Mouse (Mus musculus) intestine, embryonic 16.5 days (tissue): ENCODE data around the gene Itpr3. TPM values are rescaled to one million over a fixed set of nuclear protein-coding genes. Genes with fewer than 3 reads are reported as not detected.
A peak's percentile ranks its signal among the peaks of the same experiment; 100 is the strongest.

ENCODE experiments used
- ATAC-seq: fragments of 200-750 bp; cut with Nextera tagmentation; 2 replicates; pipeline ENCODE4 v1.8.0; 2017; ENCODE audit warnings: moderate TSS enrichment, moderate library complexity
- H3K27ac ChIP-seq: fragments of 300-500 bp; sonication (generic); 2 replicates; pipeline ENCODE4 v1.5.1; 2014; ENCODE audit warnings: mild to moderate bottlenecking, low read length
- H3K27me3 ChIP-seq: fragments of 300-500 bp; sonication (generic); replicated peaks from 2 replicates; pipeline ENCODE4 v1.6.1; 2014; ENCODE audit warnings: low read length, control low read depth, mixed read lengths; ENCODE audit not compliant: control insufficient read depth, insufficient read depth
- H3K36me3 ChIP-seq: fragments of 300-500 bp; sonication (generic); 2 replicates; pipeline ENCODE4 v1.6.1; 2014; ENCODE audit warnings: low read length, control low read depth; ENCODE audit not compliant: control insufficient read depth, insufficient read depth
- H3K4me1 ChIP-seq: fragments of 300-500 bp; sonication (generic); 2 replicates; pipeline ENCODE4 v1.6.1; 2014; ENCODE audit warnings: low read length, control low read depth, mixed read lengths; ENCODE audit not compliant: control insufficient read depth, insufficient read depth
- H3K4me2 ChIP-seq: fragments of 300-500 bp; sonication (generic); 2 replicates; pipeline ENCODE4 v1.6.1; 2014; ENCODE audit warnings: low read depth, low read length, control low read depth
- H3K4me3 ChIP-seq: fragments of 300-500 bp; sonication (generic); 2 replicates; pipeline ENCODE4 v1.5.1; 2014; ENCODE audit warnings: mild to moderate bottlenecking, low read length
- H3K9ac ChIP-seq: fragments of 300-500 bp; sonication (generic); 2 replicates; pipeline ENCODE4 v1.6.1; 2014; ENCODE audit warnings: low read depth, low read length
- H3K9me3 ChIP-seq: fragments of 300-500 bp; sonication (generic); 2 replicates; pipeline ENCODE4 v1.6.1; 2016; ENCODE audit warnings: low read length, control low read depth; ENCODE audit not compliant: control insufficient read depth
- WGBS: fragments of 180-500 bp; shearing (Covaris S2); extraction: QIAGEN DNeasy Blood & Tissue Kit; methylation state at CpG from one replicate; pipeline ENCODE4 v1.1.7; 2014; 5-methylcytosine and 5-hydroxymethylcytosine counted together
- polyA plus RNA-seq: library from polyadenylated mRNA; unstranded; fragments of >200 nt; fragmentation: Nextera tagmentation; extraction: Ambion mirVana; gene quantifications from 2 replicates; pipeline ENCODE4 v1.2.1, GENCODE M21; 2015

Gene Itpr3
- 12.1 and 16.5 TPM in 2 replicates for polyA plus RNA-seq

DNA sequence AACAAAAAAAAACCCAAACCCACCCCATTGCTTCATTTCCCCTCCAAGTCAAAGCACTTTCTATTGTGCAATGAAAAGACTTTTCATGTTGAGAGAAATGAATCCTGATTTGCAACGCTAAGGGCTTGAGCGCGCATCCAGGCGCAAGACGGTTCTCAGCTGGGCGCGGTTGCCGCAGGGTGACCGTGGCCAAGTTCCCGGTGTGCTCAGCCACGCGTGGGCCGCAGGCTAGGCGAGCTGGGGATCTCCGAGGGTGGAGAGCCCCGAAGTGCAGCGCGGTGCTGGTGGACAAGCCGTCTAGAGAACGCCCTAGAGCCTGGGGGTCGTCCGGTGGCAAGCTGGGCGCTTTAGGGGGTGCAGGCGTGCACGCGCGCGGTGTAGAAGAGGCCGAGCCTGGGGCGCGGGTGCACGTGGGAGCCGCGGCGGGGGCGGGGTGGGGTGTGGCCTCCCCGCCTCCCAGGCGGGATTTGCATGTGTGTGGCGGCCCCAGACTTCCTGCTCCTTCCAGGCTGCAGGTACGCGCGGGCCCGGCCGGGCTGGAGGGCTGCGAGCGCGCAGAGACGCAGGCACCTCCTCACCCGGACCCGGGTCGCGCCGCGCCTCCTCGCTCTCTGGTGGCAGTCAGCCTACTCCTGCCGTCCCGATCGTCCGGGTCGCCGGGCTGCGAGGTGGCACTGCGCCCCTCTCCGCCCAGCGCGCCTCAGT lies at the start of gene Itpr3:
Itpr3 (plus strand) TSS at position 493 of the 705 bp plus-strand sequence.
- H3K36me3 ChIP-seq = 0 out of 2 replicates have a peak, but pooled peaks cover 3% of the 10 kb centered on the region
- 0% methylated on average over 66 of the region's 66 CpGs for WGBS
- H3K4me1 ChIP-seq = peaks cover 40% of the 10 kb centered on the region

GRCm38 (mm10) chr17:27008277-27008676 lies 48.8 kb upstream of the Itpr3 start:
- WGBS = 45% methylated on average over 2 of the region's 2 CpGs
- H3K4me2 ChIP-seq = no peak overlapping the region
- ATAC-seq = peak; percentile 87

More for the DNA sequence above, at the start of gene Itpr3:
- peak within 1 kb of the TSS; percentile 96 for H3K27ac ChIP-seq
- no peaks in the 10 kb centered on the region for H3K27me3 ChIP-seq
- ATAC-seq = peak; percentile 81
- no peaks in the 10 kb centered on the region for H3K9me3 ChIP-seq
- peak within 1 kb of the TSS; percentile 87 for H3K9ac ChIP-seq
- H3K4me3 ChIP-seq = peak within 1 kb of the TSS; percentile 68
- H3K4me2 ChIP-seq = peak within 1 kb of the TSS; percentile 94

DNA sequence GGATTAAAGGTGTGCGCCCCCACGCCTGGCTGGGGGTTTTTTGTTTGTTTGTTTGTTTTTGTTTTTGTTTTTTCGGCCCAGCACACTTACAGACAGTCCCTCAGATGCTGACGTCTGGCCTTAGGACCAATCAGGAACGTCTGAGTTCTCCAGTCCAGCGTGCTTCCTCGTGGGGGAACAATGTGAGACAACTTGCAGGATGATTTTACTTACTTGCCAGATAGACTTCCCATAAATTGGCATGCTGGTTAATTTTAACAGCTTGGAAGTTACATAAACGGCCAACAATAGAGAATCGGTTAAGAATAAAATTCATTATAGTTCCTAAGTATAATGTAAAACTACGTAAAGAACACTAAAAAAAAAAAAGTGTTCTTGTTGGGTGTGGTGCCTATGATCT lies 45.9 kb upstream of the Itpr3 start:
- H3K9me3 ChIP-seq = no peaks in the 10 kb centered on the region
- H3K36me3 ChIP-seq = no peaks in the 10 kb centered on the region
- no peak overlapping the region for H3K4me3 ChIP-seq
- H3K27ac ChIP-seq = no peak overlapping the region
- WGBS = 92% methylated on average over 10 of the region's 10 CpGs
- H3K9ac ChIP-seq = no peak overlapping the region
- no peak for ATAC-seq
- H3K4me1 ChIP-seq = no peaks in the 10 kb centered on the region
- H3K4me2 ChIP-seq = no peak overlapping the region
- H3K27me3 ChIP-seq = no peaks in the 10 kb centered on the region

More at GRCm38 (mm10) chr17:27008277-27008676, 48.8 kb upstream of the Itpr3 start:
- H3K27ac ChIP-seq = peak overlapping the region; percentile 52
- H3K9ac ChIP-seq = no peak overlapping the region
- no peaks in the 10 kb centered on the region for H3K27me3 ChIP-seq
- H3K9me3 ChIP-seq = no peaks in the 10 kb centered on the region
- H3K4me3 ChIP-seq = no peak overlapping the region
- no peaks in the 10 kb centered on the region for H3K4me1 ChIP-seq
- H3K36me3 ChIP-seq = no peaks in the 10 kb centered on the region

DNA sequence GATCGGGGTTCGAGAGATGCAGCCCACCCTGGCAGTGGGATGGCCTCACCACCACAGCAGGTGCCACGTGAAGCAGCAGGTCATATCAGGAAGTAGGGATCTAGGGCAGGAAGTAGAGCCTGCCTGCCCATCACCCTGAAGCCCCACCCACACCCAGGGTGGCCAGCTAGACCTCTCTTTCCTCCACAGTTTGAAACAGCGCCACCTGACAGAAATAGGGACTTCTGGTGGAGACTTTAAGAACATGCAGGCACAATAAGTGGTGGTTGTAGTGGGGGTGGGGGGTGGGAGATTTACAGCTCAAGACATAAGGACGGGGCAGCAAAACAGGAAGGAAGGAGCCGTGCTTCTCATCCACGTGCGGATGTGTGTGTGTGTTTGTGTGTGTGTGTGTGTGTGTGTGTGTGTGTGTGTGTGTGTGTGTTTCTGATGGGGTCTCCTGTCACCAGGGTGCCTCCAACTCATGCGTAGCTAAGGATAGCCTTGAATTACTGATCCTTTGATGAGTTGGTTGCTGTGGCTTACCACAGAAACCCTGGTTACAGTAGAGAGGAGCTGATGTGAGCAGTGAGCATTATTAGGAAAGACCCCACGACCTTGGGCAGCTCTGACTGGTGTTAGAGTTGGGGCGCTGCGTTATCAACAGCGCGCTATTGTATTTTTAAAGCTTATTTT lies 45.0 kb upstream of the Itpr3 start:
- Histone ChIP-seq H3K9me3 (no peaks in the 10 kb centered on the region), H3K36me3 (no peaks in the 10 kb centered on the region), H3K4me2 (no peak overlapping the region), H3K27ac (no peak overlapping the region), H3K4me3 (no peak overlapping the region), H3K9ac (no peak overlapping the region), H3K4me1 (no peaks in the 10 kb centered on the region), H3K27me3 (no peaks in the 10 kb centered on the region)
- WGBS = 55% methylated on average over 14 of the region's 14 CpGs
- ATAC-seq = no peak

- Histone ChIP-seq H3K27ac (no peak overlapping the region), H3K4me1 (no peaks in the 10 kb centered on the region), H3K36me3 (no peaks in the 10 kb centered on the region), H3K27me3 (no peaks in the 10 kb centered on the region), H3K4me3 (no peak overlapping the region), H3K4me2 (no peak overlapping the region), H3K9ac (no peak overlapping the region), H3K9me3 (no peaks in the 10 kb centered on the region)
- WGBS = 35% methylated on average over 6 of the region's 6 CpGs
- no peak for ATAC-seq
Measured at GRCm38 (mm10) chr17:27012909-27013308, 44.2 kb upstream of the Itpr3 start.

DNA sequence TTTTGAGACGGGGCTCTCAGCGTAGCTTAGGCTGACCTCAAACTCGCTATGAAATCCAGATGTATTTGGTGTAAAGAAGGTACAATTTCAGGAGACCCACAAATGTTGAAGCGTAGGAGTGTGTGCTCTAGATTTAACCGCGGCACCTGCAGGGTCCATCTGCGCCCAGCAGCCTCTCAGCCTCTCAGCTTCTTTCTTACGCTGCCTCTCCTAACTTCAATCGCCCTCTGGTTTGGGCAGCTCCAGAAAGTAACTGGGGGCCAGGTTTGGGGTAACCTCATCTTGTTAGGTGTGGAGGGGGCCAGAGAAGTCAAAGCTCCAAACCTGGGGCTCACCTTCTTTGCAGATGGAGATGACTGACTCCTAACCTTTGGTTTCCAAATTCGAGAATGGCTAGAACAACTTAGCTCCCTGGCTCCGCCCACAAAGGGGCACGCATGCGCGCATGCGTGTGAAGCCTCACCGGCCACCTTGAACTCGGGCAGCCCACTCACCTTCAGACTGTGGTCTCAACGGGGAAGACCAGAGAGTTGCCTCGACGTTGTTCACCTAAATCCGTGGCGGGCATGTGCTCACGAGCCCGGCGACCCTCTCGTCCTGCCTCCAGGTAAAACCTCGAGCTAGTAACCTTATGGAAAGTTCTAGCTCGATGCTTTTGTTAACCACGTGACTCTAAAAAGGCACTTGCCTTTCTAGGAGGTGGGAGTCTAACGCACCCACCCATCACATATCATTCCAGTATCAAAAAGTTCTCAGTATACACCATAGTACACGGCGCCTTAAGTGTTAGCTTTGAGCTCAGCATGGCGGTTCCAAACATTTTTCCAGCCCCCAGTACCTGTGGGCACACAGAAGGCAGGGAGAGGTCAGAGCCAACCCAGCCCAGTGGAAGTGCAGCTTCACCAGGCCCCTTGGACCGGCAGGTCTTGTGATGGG lies 39.3 kb upstream of the Itpr3 start:
- 8% methylated on average over 34 of the region's 34 CpGs for WGBS
- H3K27ac ChIP-seq = peak overlapping the region; percentile 59
- no peaks in the 10 kb centered on the region for H3K27me3 ChIP-seq
- H3K9me3 ChIP-seq = no peaks in the 10 kb centered on the region
- peak; percentile 79 for ATAC-seq
- peaks cover 6% of the 10 kb centered on the region for H3K4me1 ChIP-seq
- H3K9ac ChIP-seq = peak overlapping the region; percentile 68
- peak overlapping the region; percentile 68 for H3K4me3 ChIP-seq
- peaks cover 25% of the 10 kb centered on the region for H3K36me3 ChIP-seq
- H3K4me2 ChIP-seq = peak overlapping the region; percentile 86

DNA sequence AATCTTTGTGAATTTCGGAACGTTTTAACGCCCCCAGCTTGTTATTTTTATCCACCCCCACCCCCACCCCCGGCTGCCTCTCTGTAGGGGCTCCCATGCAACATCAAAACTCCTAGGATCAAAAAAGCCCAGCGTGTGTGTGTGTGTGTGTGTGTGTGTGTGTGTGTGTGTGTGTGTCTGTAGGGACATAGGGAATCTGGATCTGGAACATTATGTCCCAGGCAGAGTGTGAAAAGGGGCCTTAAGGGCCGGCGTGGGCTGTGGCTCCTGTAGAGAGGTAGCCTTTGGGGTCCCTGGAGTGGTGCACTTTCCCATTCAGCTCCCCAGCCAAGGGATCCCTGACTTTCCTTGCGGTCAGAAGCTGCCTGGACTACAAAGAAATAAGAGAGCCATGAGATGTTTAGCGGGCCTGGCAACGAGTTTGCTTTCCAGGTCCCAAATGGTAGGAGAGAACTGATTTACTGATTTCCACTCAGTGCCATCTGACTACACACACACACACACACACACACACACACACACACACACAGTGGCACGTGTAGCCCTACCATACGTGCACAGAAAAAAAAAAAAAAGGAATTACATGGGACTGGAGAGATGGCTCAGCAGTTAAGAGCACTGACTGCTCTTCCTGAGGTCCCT lies 38.4 kb upstream of the Itpr3 start:
- peak overlapping the region; percentile 68 for H3K4me3 ChIP-seq
- H3K27ac ChIP-seq = peak overlapping the region; percentile 59
- peak overlapping the region; percentile 68 for H3K9ac ChIP-seq

DNA sequence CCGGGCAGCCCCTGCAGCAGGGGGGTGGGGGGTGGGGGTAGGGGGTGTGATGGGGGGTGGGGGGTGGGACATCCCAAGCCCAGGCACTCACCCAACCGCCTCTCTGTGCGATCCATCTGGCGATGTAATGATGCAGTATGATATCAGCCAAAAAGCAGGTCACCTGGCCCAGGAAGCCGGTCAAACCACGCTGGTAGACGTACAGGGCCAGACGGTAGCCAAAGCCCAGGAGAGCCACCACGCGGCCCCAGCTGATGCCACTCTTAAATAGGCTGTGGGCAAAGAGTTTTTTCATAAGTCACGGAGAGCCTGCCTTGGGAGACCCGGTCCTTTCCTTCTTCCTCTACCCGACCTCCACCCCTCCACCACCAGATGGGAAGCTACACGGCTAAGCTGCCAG lies 36.0 kb upstream of the Itpr3 start:
- H3K4me2 ChIP-seq = no peak overlapping the region
- peaks cover 6% of the 10 kb centered on the region for H3K4me1 ChIP-seq
- H3K9me3 ChIP-seq = no peaks in the 10 kb centered on the region
- no peak for ATAC-seq
- no peak overlapping the region for H3K9ac ChIP-seq
- peaks cover 25% of the 10 kb centered on the region for H3K36me3 ChIP-seq
- 92% methylated on average over 14 of the region's 14 CpGs for WGBS
- H3K27me3 ChIP-seq = no peaks in the 10 kb centered on the region
- H3K4me3 ChIP-seq = no peak overlapping the region
- H3K27ac ChIP-seq = no peak overlapping the region

More for the DNA sequence above, 38.4 kb upstream of the Itpr3 start:
- ATAC-seq = no peak
- Histone ChIP-seq H3K36me3 (peaks cover 25% of the 10 kb centered on the region), H3K9me3 (no peaks in the 10 kb centered on the region), H3K27me3 (no peaks in the 10 kb centered on the region), H3K4me1 (peaks cover 6% of the 10 kb centered on the region), H3K4me2 (peak overlapping the region; percentile 86)
- 43% methylated on average over 12 of the region's 12 CpGs for WGBS
